Mouse (Mus musculus) CD8-positive naive resting alpha-beta T cell, adult 2 months (primary cell): ENCODE measurements at regions not wholly inside any gene's neighbourhood (a gene's known extent, or its start where the extent isn't known, plus 50 kb on each side); places are given as distances from the start of the nearest gene placed in this dataset.

ENCODE experiments used
- DNase-seq, 2 experiments: peaks; one replicate each; pipeline ENCODE4 v3.0.0; 2022; ENCODE audit warnings: low read depth in 2 of 2, low spot score in 2 of 2

DNA sequence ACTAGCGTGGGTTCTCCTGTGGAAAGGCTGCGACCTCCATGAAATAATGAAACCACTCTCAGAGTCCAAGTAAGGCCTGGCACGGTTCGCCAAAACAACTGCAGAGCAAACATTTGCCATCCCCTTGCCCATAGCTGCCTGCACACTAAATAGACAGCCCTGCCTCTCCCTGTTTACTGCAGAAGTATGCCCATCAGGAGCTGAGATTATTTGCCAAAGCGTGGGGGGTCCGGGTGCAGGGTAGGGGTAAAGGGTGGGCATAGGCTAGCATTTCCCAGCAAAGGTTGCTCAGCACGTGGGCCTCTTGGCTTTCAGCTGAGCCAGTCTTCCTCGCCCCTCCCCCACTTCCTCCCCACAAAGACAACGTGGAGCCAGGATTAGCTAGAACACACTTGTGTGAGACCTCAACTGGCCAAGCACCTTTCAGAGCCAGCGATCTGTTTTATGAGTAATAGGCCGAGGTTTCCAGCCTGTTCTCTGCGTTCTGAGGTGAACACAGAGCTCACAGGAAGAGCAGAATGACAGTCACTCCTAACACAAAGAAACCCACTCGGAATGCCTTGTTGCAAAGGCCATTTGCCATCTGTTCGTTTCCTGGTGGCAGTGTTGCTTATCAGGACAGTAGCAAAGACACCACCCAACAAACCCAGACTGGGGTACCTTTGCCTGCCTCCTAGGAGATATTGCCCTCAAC, 55.6 kb upstream of the Cep85l start:
- DNase-seq = peak in 1 of 2 experiments; percentile 20

DNA sequence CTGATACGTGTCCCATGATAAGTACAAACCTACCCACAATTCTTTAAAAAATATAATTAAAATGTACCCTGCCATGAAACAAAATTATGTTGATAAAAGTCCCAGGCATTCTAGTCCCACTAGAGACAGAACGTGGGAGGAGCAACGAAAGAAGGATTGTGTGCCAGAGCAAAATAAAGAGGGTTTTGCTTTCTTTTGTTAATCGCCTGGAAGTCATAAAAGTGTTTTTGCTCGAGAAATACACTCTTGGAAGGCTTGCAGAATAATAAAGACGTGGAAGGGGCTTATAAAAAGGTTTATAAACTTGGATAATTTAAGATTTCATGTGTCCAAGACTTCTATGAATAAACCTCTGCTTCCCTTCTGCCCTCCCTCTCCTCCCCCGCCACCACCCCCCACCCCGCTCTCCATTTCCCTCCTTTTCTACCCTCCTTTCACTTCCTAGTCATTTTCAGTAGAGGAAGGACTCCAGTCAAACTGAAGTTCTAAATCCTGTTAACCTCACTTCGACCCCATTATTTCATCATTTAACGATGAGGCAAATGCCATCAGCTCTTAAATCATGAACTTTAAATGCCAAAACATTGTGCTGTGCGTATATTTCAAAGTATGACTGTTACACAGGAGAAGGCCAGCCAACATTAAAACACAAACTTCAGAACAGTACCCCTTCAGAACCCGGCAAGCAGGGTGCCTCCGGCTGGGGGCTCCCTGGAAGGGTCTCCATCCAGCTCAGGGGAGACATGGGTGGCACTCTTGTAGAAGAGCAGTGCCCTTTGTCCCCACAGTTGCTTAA, 54.8 kb upstream of the Cep85l start:
- DNase-seq = no peak

DNA sequence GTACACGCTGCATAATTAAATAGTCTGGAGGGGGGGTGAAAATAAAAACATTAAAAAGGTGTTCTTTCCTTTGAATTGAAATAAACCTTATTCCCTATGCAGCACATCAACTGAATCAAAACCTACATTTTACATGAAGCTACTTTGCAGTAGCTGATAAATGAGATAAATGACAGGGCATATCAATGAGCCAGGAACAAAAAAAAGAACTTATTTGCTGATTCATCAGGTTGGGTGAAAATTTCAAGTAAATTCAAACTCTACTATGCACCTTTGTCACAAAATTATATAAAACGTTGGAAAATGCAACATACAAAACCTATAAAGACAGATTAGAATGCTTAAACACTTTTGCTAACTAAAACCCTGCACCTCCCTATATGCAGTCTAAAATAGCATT, 53.0 kb upstream of the Cep85l start:
- no peak for DNase-seq

DNA sequence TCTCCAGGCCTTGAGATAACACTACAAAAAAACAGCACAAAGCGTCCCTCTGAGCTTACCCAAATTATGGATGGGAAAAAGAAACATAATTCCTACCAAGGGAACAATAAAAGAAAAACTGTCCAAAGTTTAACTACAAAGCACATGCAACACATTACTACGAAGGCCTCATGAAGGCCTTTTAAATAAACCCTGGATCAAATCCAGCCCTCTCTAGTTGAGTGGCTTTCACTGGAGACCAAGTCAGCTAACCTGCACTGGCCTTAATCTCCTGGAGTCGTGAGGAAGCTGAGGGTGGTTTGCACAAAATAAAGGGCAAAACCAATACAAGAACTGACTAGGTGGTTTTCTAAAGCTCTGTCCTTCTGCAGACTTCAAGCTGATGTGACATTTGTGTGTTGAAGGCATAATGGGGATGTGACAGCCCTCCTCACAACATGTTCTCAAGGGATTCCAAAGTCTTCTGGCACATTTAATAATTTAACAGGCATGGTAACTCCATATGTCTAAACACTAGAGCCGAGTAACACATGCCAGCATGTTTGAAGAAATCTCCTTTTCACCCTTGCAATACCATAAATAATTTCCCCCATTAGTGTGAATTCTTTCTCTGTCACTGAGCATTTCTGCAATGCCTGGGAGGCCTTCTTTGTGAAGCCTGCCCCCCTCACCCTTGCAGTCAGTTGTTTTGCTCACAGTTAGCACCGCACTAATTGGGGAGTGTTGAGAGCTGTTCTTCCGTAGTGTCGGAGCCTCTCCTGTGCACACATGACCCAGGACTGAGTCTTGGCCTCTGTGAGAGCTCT, 50.0 kb upstream of the Cep85l start:
- DNase-seq = no peak
